Mouse (Mus musculus) Patski (cell line): ENCODE data around the gene Wnt10a. TPM values are rescaled to one million over a fixed set of nuclear protein-coding genes. Genes with fewer than 3 reads are reported as not detected.

Experiments
- ATAC-seq: fragments of 100-300 bp; one replicate; pipeline ENCODE4 v1.8.0; 2021
- CTCF ChIA-PET: fragments of 350-600 bp; sonication (Branson Sonifier 250); formaldehyde crosslinking; loops from one replicate; lab custom pipeline; 2022; ENCODE audit warnings: inconsistent platforms; lab: Charles Lee
- POLR2A ChIA-PET: fragments of 350-600 bp; sonication (Branson Sonifier 250); formaldehyde crosslinking; loops from one replicate; lab custom pipeline; 2022; ENCODE audit warnings: antibody characterized with exemption, inconsistent platforms; lab: Charles Lee
- DNase-seq: peaks from one replicate; pipeline ENCODE4 v3.0.0-alpha.2; 2011; ENCODE audit warnings: low read depth, low spot score
- H3K27me3 ChIP-seq: fragments of 371-371 bp; one replicate; pipeline ENCODE4 v1.5.1; 2021
- CTCF ChIP-seq: fragments of 100-300 bp; IDR thresholded peaks from one replicate; pipeline ENCODE4 v1.5.1; 2021
- in situ Hi-C: fragments of 300-500 bp; cut with MboI; formaldehyde crosslinking; loops from 3 replicates; pipeline ENCODE4 v1.11.1; 2018; ENCODE audit warnings: low pct_unique_long_range_greater_than_20kb, mixed read lengths
- polyA plus RNA-seq: library from polyadenylated mRNA; unstranded; gene quantifications from one replicate; pipeline ENCODE4 v1.2.3, GENCODE M21; 2021

Wnt10a gene
- not detected for polyA plus RNA-seq

- in situ Hi-C loops, result no loop called here
- H3K27me3 ChIP-seq, result peaks cover 71% of the 10 kb centered on the region
- no peak for TF ChIP-seq CTCF
- ATAC-seq (no peak), DNase-seq (no peak)
- ChIA-PET POLR2A (interaction anchor here (1.0 kb wide), 1 partner anchor 12 kb away, joined by 3 read pairs; no protein-coding TSS in a partner anchor), CTCF (interaction anchor here (0.7 kb wide), 1 partner anchor 12 kb away, joined by 4 read pairs; no protein-coding TSS in a partner anchor)
These were observed at the start of gene Wnt10a for GRCm38 (mm10) chr1:74791249-74791648. TSS of gene Wnt10a (plus strand) at chr1:74791516.

- no peak for TF ChIP-seq CTCF
- no peaks in the 10 kb centered on the region for H3K27me3 ChIP-seq
- DNase-seq (no peak), ATAC-seq (no peak)
- ChIA-PET CTCF (interaction anchor here (1.6 kb wide), 1 partner anchor 15 kb away, joined by 3 read pairs; no protein-coding TSS in a partner anchor), POLR2A (no interaction called here)
- in situ Hi-C loops, result no loop called here
These were observed 44.0 kb upstream of the Wnt10a start for GRCm38 (mm10) chr1:74747335-74747734.

GRCm38 (mm10) chr1:74748643-74749271 is 42.6 kb upstream of the Wnt10a start, which contains the start of gene Prkag3:
TSS of gene Prkag3 (minus strand) at chr1:74749221.
- no peak for DNase-seq
- in situ Hi-C loops, result no loop called here
- ChIA-PET POLR2A (no interaction called here), CTCF (no interaction called here)
- H3K27me3 ChIP-seq, result no peaks in the 10 kb centered on the region
- TF ChIP-seq CTCF, result no peak
- ATAC-seq, result no peak

GRCm38 (mm10) chr1:74749301-74749700 is 42.0 kb upstream of the Wnt10a start:
- CTCF ChIA-PET, result no interaction called here
- peak; percentile 89 for ATAC-seq
- in situ Hi-C loops, result no loop called here
- TF ChIP-seq CTCF, result no peak
- DNase-seq, result peak; percentile 12
- POLR2A ChIA-PET, result no interaction called here
- H3K27me3 ChIP-seq, result no peaks in the 10 kb centered on the region

DNA sequence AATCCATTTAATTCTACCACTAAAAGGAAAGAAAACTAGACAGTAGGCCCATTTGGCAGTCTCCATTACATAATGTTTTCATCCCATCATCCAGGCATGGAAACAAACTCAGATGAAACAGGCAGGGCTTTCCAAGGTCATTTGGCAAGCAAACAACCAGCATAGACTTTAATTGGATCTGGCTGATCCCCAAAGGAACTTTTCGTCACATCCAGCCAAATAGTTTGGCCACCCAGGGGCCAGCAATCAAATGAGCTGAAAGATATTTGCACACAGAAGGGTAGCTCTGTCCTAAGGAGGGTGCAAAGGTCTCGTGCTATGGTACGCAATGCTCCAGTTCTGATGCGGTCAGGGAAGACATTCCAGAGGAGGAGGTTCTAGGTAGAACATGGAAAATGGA is 40.6 kb upstream of the Wnt10a start:
- no peaks in the 10 kb centered on the region for H3K27me3 ChIP-seq
- ATAC-seq (no peak), DNase-seq (no peak)
- in situ Hi-C loops, result loop anchor here (10.0 kb wide), 1 partner anchor 106 kb away; no protein-coding TSS in a partner anchor
- no peak for TF ChIP-seq CTCF
- ChIA-PET CTCF (no interaction called here), POLR2A (no interaction called here)

DNA sequence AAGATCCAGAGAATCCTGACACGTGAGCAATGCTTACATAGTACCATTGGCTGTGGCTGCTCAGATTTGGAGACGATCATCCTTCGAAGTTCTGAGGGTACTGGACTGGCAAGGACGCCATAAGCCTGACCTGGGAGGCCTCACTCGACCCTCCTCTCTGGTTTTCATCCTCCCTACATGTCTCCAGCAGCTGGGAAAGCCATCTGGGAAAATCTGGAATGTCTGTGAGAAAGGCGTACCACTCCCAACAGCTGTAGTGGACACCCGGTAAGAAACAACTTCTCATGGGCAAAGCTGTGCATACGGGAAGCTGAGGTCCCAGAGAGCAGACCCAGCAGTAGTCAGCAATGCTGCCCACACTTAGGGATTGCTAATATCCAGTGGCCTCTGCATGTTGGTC is 39.2 kb upstream of the Wnt10a start:
- POLR2A ChIA-PET, result no interaction called here
- DNase-seq (no peak), ATAC-seq (no peak)
- no peaks in the 10 kb centered on the region for H3K27me3 ChIP-seq
- no peak for TF ChIP-seq CTCF
- CTCF ChIA-PET, result no interaction called here
- in situ Hi-C loops, result loop anchor here (10.0 kb wide), 1 partner anchor 107 kb away; no protein-coding TSS in a partner anchor

- in situ Hi-C loops, result loop anchor here (10.0 kb wide), 1 partner anchor 108 kb away; no protein-coding TSS in a partner anchor
- no peak for DNase-seq
- no peak for ATAC-seq
- CTCF ChIA-PET, result no interaction called here
- TF ChIP-seq CTCF, result no peak
- POLR2A ChIA-PET, result no interaction called here
- H3K27me3 ChIP-seq, result no peaks in the 10 kb centered on the region
These were observed 38.5 kb upstream of the Wnt10a start for GRCm38 (mm10) chr1:74752833-74753232.

GRCm38 (mm10) chr1:74753266-74753974 is 37.9 kb upstream of the Wnt10a start:
- POLR2A ChIA-PET, result no interaction called here
- no peak for TF ChIP-seq CTCF
- H3K27me3 ChIP-seq, result no peaks in the 10 kb centered on the region
- ATAC-seq (no peak), DNase-seq (no peak)
- CTCF ChIA-PET, result no interaction called here
- in situ Hi-C loops, result loop anchor here (10.0 kb wide), 1 partner anchor 109 kb away; no protein-coding TSS in a partner anchor

DNA sequence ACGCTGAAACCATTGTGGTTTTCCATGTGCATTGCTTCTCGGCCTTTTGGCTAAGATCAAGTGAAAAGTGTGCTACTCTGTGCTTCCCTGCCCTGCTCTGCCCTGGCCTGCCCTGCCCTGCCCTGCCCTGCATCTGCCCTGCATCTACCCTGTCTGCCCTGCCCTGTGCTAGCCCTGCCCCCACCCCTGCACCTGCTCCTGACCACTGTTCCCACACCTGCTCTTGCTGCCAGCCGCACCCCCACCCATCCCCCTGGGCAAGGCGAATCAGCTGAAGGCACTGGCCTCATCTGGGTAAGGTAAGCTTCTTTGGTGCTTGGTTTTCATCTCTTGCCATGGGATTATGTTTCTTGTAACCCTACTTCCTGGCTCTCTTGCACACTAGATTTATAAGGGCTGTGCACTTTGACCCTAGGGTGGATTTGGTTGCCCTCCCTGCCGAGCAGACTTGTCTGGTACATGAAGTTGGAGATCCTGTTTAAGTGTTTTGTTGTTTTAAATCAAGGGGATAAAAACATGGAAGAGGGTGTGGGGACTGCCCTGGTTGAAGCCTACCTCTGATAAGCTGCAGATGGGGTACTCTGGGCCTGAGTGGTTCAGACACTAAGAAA is 37.0 kb upstream of the Wnt10a start:
- no peak for ATAC-seq

DNA sequence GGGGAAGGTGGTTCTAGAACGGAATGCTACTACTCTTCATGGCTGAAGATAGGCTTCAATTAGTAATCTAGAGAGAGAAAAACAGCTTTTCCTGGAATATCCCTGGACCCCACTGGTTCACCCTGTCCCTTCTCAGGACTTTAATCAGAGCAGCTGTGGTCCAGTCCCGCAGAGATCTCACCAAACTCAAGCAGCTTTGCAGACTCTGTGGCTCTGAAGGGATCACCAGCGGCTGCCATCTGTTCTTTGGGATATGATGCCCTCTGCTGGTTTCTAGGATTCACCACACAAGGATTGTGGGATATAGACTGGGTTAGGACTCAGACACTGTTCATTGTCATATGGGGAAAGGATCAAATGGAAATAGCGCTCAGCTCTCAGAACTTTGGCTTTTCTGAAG is 31.5 kb upstream of the Wnt10a start:
- in situ Hi-C loops, result loop anchor here (10.0 kb wide), 1 partner anchor 115 kb away; no protein-coding TSS in a partner anchor
- ChIA-PET CTCF (interaction anchor here (1.4 kb wide), 1 partner anchor 116 kb away, joined by 9 read pairs; no protein-coding TSS in a partner anchor), POLR2A (no interaction called here)
- H3K27me3 ChIP-seq, result peaks cover 20% of the 10 kb centered on the region
- no peak for ATAC-seq
- peak; percentile 4 for DNase-seq
- TF ChIP-seq CTCF, result peak; percentile 83

More for the DNA sequence above, 37.0 kb upstream of the Wnt10a start:
- CTCF ChIA-PET, result no interaction called here
- in situ Hi-C loops, result loop anchor here (10.0 kb wide), 1 partner anchor 109 kb away; no protein-coding TSS in a partner anchor
- no peak for TF ChIP-seq CTCF
- POLR2A ChIA-PET, result no interaction called here
- no peak for DNase-seq
- no peaks in the 10 kb centered on the region for H3K27me3 ChIP-seq
